Mouse (Mus musculus): ENCODE results near the gene Gkn3.

Gkn3 gene

GRCm38 (mm10) chr6:87354441-87354840 lies 34.3 kb downstream of the Gkn3 start:
- DNase-seq (ENCODE audit: low spot score) = no peak

GRCm38 (mm10) chr6:87350829-87351228 lies 37.9 kb downstream of the Gkn3 start, which contains the start of gene Gkn1:
Gkn1 (minus strand) TSS chr6:87350942.
- no peak for DNase-seq (ENCODE audit: low spot score)

GRCm38 (mm10) chr6:87335935-87336295 lies 52.8 kb downstream of the Gkn3 start:
- DNase-seq (ENCODE audit: low spot score) = no peak

GRCm38 (mm10) chr6:87335091-87335934 lies 53.4 kb downstream of the Gkn3 start, which contains the start of gene Antxr1:
Antxr1 (minus strand) TSS chr6:87335821.
- DNase-seq (ENCODE audit: low spot score) = peak; percentile 50

- DNase-seq (ENCODE audit: low spot score) = peak; percentile 37
These were observed 54.2 kb downstream of the Gkn3 start for GRCm38 (mm10) chr6:87334361-87335090.

Data from ovary, postnatal 14 days (tissue).